Mouse (Mus musculus): ENCODE data around the gene Pla2g4d. TPM values are rescaled to one million over a fixed set of nuclear protein-coding genes. Genes with fewer than 3 reads are reported as not detected.

Gene Pla2g4d
- under 1 TPM in 1 of 2 experiments, not detected in 1; 0.12 TPM for total RNA-seq (2021)
- long read RNA-seq, experiment 1 = 0 reads
- long read RNA-seq, experiment 2 = 0 reads

GRCm38 (mm10) chr2:120288995-120289394, at the start of gene Pla2g4d:
Pla2g4d (minus strand) TSS chr2:120289197.
- DNase-seq = no peak

DNA sequence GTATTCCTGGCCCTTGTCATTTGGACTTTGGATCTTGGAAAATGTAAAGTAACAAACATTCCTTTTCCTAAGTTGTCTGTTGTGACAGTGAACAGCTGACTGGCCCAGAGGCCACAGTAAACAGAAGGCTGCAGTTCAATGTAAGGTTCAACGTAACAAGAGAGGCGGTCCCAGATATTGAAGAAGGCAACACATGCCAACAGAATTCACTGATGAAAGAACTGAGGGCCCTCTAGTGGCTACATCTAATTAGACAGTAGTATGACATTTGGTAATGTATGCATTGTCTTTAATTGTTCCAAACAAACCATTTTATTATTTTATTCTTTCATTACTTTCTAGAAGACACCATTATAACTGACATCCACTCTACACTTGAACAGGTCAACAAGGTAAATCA, 48.9 kb upstream of the Pla2g4d start:
- DNase-seq = no peak

GRCm38 (mm10) chr2:120331575-120331974, 42.6 kb upstream of the Pla2g4d start:
- DNase-seq = no peak

DNA sequence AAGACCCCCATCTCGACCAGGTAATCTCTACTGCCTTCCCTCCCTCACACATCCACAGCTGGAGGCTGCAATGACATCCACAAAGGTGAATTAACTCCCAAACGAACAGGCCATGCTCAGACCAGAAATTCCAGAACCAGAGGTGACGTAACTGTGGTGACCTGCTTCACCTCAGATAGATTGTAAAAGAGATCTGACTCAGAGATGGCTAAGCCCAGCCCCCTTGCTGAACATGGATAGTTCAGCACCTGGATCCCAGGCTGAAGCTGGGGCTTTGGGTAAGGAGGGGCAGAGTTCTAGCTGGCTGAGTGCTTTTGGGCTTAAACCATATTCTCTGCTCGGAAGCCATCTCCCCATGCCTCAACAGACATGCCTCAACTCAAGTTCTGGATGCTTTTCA, 26.1 kb upstream of the Pla2g4d start:
- DNase-seq = no peak

GRCm38 (mm10) chr2:120314487-120314886, 25.5 kb upstream of the Pla2g4d start:
- DNase-seq = no peak

DNA sequence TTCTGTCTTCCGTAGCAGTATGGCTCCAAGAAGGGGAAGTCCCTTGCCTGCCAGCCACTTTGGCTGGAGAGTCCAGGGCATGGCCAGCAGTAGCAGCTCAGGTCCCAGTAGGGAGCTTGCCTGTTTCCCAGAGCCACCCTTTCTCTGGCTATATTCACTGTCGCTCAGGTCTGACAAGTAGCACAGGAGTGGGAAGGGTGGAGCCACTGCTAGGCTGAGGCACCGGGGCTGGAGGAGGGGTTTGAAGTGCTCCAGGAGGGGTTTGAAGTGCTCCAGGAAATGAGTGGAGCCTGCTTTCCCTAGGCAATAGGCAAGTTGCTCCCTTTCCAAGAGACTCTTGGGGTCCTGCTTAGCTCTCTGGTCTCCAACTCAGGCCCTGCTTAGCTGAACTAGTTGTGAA, 25.0 kb upstream of the Pla2g4d start, which contains the start of gene Pla2g4f:
Pla2g4f (minus strand) TSS at position 190 of the 400 bp plus-strand sequence.
- peak; percentile 31 for DNase-seq

- DNase-seq = no peak
Observed at GRCm38 (mm10) chr2:120312276-120312825, 23.4 kb upstream of the Pla2g4d start.

DNA sequence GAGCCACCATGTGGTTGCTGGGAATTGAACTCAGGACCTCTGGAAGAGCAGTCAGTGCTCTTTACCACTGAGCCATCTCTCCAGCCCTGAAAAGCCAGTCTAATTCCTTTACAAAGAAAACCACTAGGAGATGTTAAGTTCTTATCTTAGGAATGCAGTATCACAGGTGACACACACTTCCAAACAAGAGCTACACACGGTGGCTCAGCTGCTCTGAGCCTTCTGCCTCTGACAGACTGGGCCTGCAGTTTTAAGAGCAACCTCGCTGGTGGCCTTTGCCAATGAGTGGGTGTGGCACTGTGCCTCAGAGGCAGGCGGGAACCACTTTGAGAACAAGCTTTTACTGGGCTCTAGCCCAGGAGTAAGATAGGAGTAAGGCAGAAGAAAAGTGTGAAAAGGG, 15.1 kb upstream of the Pla2g4d start:
- DNase-seq = no peak

DNA sequence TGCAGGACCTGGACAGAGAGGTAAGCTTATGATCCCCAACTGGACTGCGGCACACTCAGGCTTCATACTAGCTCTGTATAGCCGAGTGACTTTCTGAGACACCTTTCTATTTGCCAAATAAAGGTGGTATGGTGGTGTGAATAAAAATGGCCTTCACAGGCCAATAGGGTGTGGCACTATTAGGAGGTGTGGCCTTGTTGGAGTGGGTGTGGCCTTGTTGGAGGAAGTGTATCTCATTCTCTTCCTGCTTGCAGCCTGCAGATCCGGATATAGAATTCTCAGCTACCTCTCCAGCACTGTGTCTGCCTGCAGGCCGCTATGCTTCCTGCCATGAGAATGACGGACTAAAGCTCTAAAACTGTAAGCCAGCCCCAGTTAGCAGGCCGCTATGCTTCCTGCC, 12.1 kb upstream of the Pla2g4d start:
- DNase-seq = no peak

DNA sequence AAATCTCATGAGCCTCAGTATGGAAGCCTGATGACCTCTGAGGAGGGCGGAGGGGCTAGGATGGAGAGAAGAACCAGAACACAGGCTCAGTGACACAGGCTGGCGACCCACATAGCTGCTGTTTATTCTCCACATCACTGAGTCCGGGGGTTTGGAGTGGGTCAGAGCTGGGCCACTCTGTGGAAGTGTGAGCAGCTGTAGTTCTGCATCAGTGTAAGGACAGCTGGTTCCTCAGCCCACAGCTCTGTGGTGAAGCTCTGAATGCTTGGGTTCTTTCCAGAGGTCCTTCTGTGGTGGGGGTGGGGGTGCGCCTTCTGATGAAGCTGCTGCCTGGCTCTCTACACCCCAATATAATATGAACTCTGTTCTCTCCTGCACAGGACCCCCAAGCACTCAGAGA, 10.9 kb upstream of the Pla2g4d start:
- DNase-seq = no peak

GRCm38 (mm10) chr2:120296160-120296559, 7.2 kb upstream of the Pla2g4d start:
- no peak for DNase-seq

- peak; percentile 31 for DNase-seq
Observed at GRCm38 (mm10) chr2:120291471-120292078, 2.6 kb upstream of the Pla2g4d start.

GRCm38 (mm10) chr2:120288401-120288800, 596 bp downstream of the Pla2g4d start:
- DNase-seq = no peak

- DNase-seq = no peak
Observed at GRCm38 (mm10) chr2:120285639-120286038, 3.4 kb downstream of the Pla2g4d start.

DNA sequence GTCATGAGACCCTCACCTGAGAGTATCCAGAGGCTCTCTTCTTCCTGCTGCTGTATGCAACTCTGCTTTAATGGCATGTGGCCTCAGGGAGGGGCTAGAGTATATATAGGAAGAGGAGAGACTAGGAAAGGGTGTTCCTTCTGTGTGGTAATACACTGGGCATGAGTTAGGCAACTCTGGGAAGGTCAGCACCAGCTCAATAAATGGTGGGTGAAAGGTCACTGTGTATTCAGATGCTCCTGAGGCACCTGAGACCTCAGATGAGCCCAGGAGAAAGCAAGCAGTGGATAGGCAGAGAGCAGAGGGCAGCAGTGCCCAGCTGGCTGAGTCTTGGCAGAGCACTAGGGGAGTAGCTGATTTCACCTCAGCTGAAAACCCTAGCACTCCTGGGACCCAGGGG, 4.3 kb downstream of the Pla2g4d start:
- no peak for DNase-seq

DNA sequence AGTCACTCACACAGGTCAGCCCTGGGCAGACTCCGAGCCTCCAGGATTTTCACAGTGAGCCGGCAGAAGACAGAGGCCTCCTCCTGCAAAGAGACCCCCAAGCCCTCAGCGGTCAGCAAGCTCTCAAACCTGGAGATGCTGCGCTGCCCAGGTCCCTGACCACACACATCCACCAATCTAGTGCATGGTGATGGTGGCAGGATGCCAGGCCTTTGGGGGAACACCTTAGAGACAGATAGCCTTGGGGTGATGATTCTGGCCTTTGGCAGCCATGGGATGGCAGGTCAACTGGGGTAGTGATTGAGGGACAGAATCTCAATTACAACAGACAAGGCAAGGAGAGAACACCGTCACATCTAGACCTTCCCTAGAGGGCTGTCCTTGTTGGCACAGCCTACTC, 4.9 kb downstream of the Pla2g4d start:
- DNase-seq = peak; percentile 51

- DNase-seq = peak; percentile 63
Observed at GRCm38 (mm10) chr2:120283550-120283949, 5.4 kb downstream of the Pla2g4d start.

DNA sequence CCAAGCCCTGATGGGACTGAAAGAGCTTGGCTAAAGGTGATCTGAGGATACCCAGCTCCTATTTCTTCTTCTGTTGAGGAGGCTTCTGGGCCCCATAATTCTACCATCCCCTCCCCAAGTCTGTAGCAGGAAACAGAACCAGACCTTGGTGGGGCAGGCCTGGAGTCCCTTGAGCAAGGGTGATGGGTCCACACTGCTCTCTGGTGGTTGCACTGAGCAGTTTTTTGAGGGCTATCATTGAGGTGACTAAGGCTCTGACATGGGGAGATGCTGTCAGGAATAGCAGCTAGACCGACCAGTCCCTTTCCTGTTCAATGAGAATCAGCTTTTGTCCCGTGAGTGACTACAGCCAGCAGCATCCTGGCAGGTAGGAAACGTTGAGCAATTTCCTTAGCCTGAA, 7.8 kb downstream of the Pla2g4d start:
- DNase-seq = no peak

GRCm38 (mm10) chr2:120279961-120280360, 9.0 kb downstream of the Pla2g4d start:
- DNase-seq = peak; percentile 73

DNA sequence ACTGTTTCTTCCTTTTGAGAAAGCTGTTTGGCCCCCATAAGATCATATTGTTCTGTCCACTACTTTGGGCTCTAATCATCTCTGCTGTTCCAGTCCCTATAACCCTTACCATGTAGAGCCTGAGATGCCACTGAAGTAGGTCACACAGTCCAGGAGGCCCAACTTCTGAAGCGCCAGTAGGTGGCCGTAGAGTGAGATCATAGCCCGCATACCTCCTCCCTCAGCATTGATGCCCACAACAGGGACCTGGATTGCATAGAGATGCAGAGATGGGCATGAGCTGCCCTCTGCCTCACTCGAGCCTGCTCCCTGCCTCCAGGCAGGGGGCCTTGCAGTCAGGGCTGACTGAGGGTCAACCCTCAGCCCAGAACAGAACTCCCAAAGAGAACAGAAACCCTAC, 12.0 kb downstream of the Pla2g4d start:
- DNase-seq = no peak

GRCm38 (mm10) chr2:120268635-120269034, 20.4 kb downstream of the Pla2g4d start:
- DNase-seq = no peak

GRCm38 (mm10) chr2:120265523-120265922, 23.5 kb downstream of the Pla2g4d start:
- DNase-seq = peak; percentile 17

DNA sequence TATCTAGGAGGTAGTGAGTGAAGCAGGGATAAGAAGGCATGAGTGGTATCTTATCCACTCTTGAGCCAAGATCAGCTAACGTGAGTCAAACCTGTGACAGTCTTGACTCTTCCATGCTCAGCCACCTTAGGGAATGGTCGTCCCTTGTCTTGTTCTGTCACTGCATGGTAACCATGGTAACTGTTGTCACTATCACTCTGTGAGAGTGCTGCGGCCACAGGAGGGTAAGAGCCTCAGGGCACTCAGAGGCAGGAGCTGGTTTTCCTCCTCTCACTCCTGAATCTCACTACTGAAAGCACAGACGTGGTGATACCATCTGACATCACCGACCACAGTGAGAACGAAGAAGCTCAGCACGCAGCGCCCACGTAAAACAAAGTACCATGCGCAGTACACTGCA, 24.1 kb downstream of the Pla2g4d start:
- no peak for DNase-seq

DNA sequence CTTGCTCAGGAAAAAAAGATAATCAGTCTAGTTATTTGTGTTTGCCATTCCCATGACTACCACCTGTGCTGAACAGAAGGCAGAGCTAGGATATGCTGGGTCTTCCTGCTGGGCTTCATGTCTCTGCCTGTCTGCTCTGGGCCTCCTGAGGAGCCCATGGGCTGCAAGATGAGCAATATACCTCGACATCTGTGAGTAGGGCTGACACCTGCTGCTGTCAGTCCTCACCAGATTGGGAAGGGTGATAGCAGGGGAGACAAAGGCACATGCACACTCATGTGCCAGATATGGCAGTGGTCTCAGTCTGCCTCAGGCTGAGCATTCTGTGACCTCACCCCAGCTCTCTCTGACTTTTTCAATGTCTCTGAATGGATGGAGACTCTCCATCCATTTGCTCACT, 26.1 kb downstream of the Pla2g4d start:
- no peak for DNase-seq

Measured in adrenal gland, postnatal 10 days (tissue).